Mouse (Mus musculus): ENCODE data around the gene Zc3h15. TPM values are rescaled to one million over a fixed set of nuclear protein-coding genes. Genes with fewer than 3 reads are reported as not detected.
A peak's percentile ranks its signal among the peaks of the same experiment; 100 is the strongest.
"Not testable (repeated sequence)": the region's sequence is repeated elsewhere in the genome, so short reads cannot be mapped to it uniquely, and the experiment has no call there.

Gene Zc3h15
- polyA plus RNA-seq, 1 experiment from 2014 or later: 193 TPM

- H3K36me3 ChIP-seq: no peaks in the 10 kb centered on the region
- no peak overlapping the region for H3K9ac ChIP-seq
- H3K27ac ChIP-seq: no peak overlapping the region
- no peaks in the 10 kb centered on the region for H3K4me1 ChIP-seq
- ATAC-seq (ENCODE audit: insufficient number of reproducible peaks, insufficient read depth, low FRiP score, low TSS enrichment, low read depth): no peak
- H3K4me2 ChIP-seq: no peak overlapping the region
- no peaks in the 10 kb centered on the region for H3K27me3 ChIP-seq
- H3K9me3 ChIP-seq: no peaks in the 10 kb centered on the region
- WGBS: 76% methylated on average over 11 of the region's 11 CpGs
- no peak overlapping the region for H3K4me3 ChIP-seq
These were observed 51.4 kb downstream of the Zc3h15 start for GRCm38 (mm10) chr2:83695345-83696247.

- Histone ChIP-seq H3K4me2 (no peak overlapping the region), H3K27ac (no peak overlapping the region), H3K4me1 (no peaks in the 10 kb centered on the region), H3K27me3 (no peaks in the 10 kb centered on the region), H3K9me3 (no peaks in the 10 kb centered on the region), H3K9ac (no peak overlapping the region), H3K36me3 (no peaks in the 10 kb centered on the region), H3K4me3 (no peak overlapping the region)
- no peak for ATAC-seq (ENCODE audit: insufficient number of reproducible peaks, insufficient read depth, low FRiP score, low TSS enrichment, low read depth)
- WGBS: 80% methylated on average over 1 of the region's 1 CpGs
These were observed 54.2 kb downstream of the Zc3h15 start for GRCm38 (mm10) chr2:83698484-83698883.

- no peaks in the 10 kb centered on the region for H3K4me1 ChIP-seq
- 63% methylated on average over 1 of the region's 1 CpGs for WGBS
- no peaks in the 10 kb centered on the region for H3K36me3 ChIP-seq
- no peak overlapping the region for H3K4me2 ChIP-seq
- H3K27me3 ChIP-seq: no peaks in the 10 kb centered on the region
- no peak for ATAC-seq (ENCODE audit: insufficient number of reproducible peaks, insufficient read depth, low FRiP score, low TSS enrichment, low read depth)
- no peaks in the 10 kb centered on the region for H3K9me3 ChIP-seq
- no peak overlapping the region for H3K27ac ChIP-seq
- H3K9ac ChIP-seq: no peak overlapping the region
- no peak overlapping the region for H3K4me3 ChIP-seq
These were observed 55.1 kb downstream of the Zc3h15 start for GRCm38 (mm10) chr2:83699324-83699723.

GRCm38 (mm10) chr2:83700667-83701066 lies 56.4 kb downstream of the Zc3h15 start:
- Histone ChIP-seq H3K27ac (no peak overlapping the region), H3K27me3 (no peaks in the 10 kb centered on the region), H3K4me3 (no peak overlapping the region), H3K4me1 (0 out of 2 replicates have a peak, but pooled peaks cover 4% of the 10 kb centered on the region), H3K36me3 (no peaks in the 10 kb centered on the region), H3K9me3 (no peaks in the 10 kb centered on the region), H3K9ac (no peak overlapping the region), H3K4me2 (no peak overlapping the region)
- no peak for ATAC-seq (ENCODE audit: insufficient number of reproducible peaks, insufficient read depth, low FRiP score, low TSS enrichment, low read depth)
- WGBS: 74% methylated on average over 4 of the region's 4 CpGs

- H3K36me3 ChIP-seq: no peaks in the 10 kb centered on the region
- WGBS: 89% methylated on average over 5 of the region's 7 CpGs
- H3K9ac ChIP-seq: no peak overlapping the region
- no peak overlapping the region for H3K4me2 ChIP-seq
- H3K4me3 ChIP-seq: no peak overlapping the region
- H3K27ac ChIP-seq: no peak overlapping the region
- no peak for ATAC-seq (ENCODE audit: insufficient number of reproducible peaks, insufficient read depth, low FRiP score, low TSS enrichment, low read depth)
- H3K27me3 ChIP-seq: no peaks in the 10 kb centered on the region
- H3K4me1 ChIP-seq: peaks cover 10% of the 10 kb centered on the region; the same call in 1 of the 2 replicates
- no peaks in the 10 kb centered on the region for H3K9me3 ChIP-seq
These were observed 58.2 kb downstream of the Zc3h15 start for GRCm38 (mm10) chr2:83702411-83702810.

- Histone ChIP-seq H3K36me3 (no peaks in the 10 kb centered on the region), H3K9ac (no peak overlapping the region), H3K4me1 (peaks cover 10% of the 10 kb centered on the region; the same call in 1 of the 2 replicates), H3K27ac (no peak overlapping the region), H3K4me3 (no peak overlapping the region), H3K27me3 (no peaks in the 10 kb centered on the region), H3K4me2 (no peak overlapping the region), H3K9me3 (no peaks in the 10 kb centered on the region)
- no peak for ATAC-seq (ENCODE audit: insufficient number of reproducible peaks, insufficient read depth, low FRiP score, low TSS enrichment, low read depth)
- WGBS: 60% methylated on average over 9 of the region's 9 CpGs
These were observed 61.4 kb downstream of the Zc3h15 start for GRCm38 (mm10) chr2:83705580-83706158.

- Histone ChIP-seq H3K9me3 (no peaks in the 10 kb centered on the region), H3K36me3 (no peaks in the 10 kb centered on the region), H3K9ac (no peak overlapping the region), H3K4me3 (no peak overlapping the region), H3K4me1 (peaks cover 18% of the 10 kb centered on the region), H3K27me3 (no peaks in the 10 kb centered on the region), H3K27ac (no peak overlapping the region), H3K4me2 (no peak overlapping the region)
- no peak for ATAC-seq (ENCODE audit: insufficient number of reproducible peaks, insufficient read depth, low FRiP score, low TSS enrichment, low read depth)
- WGBS: 60% methylated on average over 11 of the region's 11 CpGs
These were observed 65.8 kb downstream of the Zc3h15 start for GRCm38 (mm10) chr2:83709896-83710524.

GRCm38 (mm10) chr2:83713281-83713680 lies 69.0 kb downstream of the Zc3h15 start:
- not testable (repeated sequence) for H3K36me3 ChIP-seq; H3K4me3 ChIP-seq; H3K27me3 ChIP-seq; H3K4me1 ChIP-seq; H3K9me3 ChIP-seq; H3K9ac ChIP-seq; H3K4me2 ChIP-seq; H3K27ac ChIP-seq; ATAC-seq (ENCODE audit: insufficient number of reproducible peaks, insufficient read depth, low FRiP score, low TSS enrichment, low read depth)
- WGBS: 65% methylated on average over 7 of the region's 7 CpGs

- Histone ChIP-seq H3K27ac (no peak overlapping the region), H3K4me2 (peak overlapping the region; percentile 38; the same call in 1 of the 2 replicates), H3K9me3 (no peaks in the 10 kb centered on the region), H3K9ac (no peak overlapping the region), H3K4me1 (peaks cover 8% of the 10 kb centered on the region), H3K27me3 (no peaks in the 10 kb centered on the region), H3K4me3 (no peak overlapping the region), H3K36me3 (no peaks in the 10 kb centered on the region)
- 60% methylated on average over 5 of the region's 5 CpGs for WGBS
- no peak for ATAC-seq (ENCODE audit: insufficient number of reproducible peaks, insufficient read depth, low FRiP score, low TSS enrichment, low read depth)
These were observed 69.7 kb downstream of the Zc3h15 start for GRCm38 (mm10) chr2:83713946-83714345.
